Mouse (Mus musculus): Measurements from ENCODE around the gene Pip4p1.
"Not testable (repeated sequence)": the region's sequence is repeated elsewhere in the genome, so short reads cannot be mapped to it uniquely, and the experiment has no call there.

Pip4p1 gene

DNA sequence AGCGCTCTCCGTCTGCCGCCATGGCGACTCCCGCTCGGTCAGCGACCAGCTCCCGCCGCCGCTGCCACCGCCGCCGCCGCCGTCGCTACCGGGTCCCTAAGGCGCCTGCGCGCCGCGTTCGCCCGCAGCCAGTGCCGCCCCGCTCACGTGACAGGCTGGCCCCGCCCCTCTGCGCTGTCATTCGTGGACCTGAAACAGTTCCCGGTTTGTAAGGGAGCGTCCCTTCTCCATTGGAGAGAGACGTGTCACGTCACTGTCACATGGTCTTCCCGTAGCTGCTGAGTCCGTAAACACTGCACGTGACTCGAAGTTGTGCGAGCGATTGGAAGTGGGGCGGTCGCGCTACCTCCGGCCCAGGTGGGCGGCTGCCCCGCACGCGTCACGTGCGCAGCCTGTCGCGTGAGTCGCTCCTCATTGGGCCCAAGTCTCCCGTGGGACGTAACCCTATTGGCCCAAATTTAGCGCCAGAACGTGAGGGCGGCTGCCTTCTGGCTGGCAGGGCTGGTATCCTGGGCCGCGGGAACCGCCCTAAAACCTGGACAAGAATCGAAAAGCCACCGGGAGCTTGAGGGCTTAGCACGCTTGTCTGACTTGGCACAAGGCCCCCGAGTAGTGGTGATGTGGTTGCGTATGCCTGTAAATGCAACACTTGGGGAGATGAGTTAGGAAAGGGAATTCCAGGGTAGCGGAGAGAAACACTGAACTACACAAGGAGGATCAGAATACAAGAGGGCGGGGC, at the start of gene Pip4p1, which contains the start of gene Pnp:
TSS of gene Pip4p1 (minus strand) at position 103 of the 739 bp plus-strand sequence.
TSS of gene Pnp (plus strand) at position 329 of the 739 bp plus-strand sequence.
- DNase-seq, result peak; percentile 99 to 100

DNA sequence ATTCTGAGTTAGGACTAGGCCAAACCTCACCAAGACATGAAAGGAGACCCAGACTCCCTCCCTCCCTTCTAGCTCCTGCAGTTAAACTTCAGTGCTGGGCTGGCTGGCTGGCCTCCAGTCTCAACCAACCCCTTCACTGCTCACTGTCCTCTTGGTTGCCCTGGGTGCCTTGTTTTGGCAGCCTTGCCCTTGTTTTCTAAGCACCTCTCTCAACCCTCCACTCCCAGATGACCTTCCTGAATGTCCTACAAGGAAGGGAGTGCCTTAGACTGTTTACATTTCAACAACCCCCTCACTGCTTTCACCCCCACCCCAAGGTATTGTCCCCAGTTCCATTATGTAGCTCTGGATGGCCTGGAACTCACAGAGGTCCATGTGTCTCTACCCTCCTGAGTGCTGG, 49.0 kb upstream of the Pip4p1 start:
- no peak for DNase-seq

DNA sequence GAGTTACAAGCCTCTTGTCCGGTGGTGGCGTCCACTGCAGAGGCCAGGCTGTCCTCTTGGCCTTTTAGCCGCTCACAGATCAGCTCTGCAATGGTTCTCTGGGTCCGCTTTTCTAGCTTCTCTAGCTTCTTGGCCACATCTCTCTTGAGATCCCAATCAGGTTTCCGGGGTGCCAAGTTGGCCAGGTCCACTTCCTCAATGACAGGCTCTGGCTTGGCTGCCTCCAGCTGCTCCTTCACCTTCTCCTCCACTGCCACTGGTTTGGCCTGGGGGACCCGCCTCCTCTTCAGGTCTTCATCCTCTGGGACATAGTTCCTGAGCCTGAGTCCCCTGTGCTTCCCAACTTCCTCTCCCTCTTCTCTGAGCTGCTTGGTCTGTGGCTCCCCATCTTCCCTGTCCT, 47.8 kb upstream of the Pip4p1 start:
- not testable (repeated sequence) for DNase-seq

DNA sequence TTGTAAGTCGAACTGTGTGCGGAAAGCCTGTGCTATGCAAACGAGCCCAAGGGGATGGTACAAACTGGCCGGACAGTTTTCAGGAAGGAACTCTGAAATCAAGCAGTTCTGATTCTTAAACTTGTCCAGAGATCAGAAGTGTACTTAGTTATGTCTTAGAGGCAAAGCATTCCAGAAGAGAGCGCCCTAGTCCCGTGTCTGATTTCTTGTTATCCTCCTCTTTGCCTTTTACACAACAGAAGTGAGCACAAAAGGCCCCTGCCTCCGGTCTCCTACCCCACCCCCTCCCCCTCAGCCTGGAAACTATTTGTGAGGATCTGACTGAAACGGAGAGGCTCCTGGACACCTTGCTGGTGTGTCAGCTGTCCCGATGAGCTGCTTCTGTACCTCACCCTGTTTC, 46.0 kb upstream of the Pip4p1 start:
- DNase-seq, result no peak

DNA sequence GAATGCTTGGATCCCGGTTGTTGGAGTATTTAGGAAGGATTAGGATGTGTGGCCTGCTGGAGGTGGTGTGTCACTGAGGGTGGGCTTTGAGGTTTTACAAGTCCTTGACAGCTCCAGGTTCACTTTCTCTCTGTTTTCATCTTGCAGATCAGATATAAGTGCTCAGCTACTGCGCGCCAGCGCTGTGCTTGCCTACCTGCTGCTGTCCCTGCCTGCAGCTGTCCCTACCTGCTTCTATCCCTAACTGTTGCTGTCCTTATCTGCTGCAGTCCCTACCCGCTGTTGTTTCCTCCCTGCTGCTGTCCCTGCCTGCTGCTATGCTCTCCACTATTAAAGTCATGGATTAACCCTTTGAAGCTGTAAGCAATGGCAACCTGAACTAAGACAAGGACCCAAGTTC, 44.3 kb upstream of the Pip4p1 start:
- no peak for DNase-seq

DNA sequence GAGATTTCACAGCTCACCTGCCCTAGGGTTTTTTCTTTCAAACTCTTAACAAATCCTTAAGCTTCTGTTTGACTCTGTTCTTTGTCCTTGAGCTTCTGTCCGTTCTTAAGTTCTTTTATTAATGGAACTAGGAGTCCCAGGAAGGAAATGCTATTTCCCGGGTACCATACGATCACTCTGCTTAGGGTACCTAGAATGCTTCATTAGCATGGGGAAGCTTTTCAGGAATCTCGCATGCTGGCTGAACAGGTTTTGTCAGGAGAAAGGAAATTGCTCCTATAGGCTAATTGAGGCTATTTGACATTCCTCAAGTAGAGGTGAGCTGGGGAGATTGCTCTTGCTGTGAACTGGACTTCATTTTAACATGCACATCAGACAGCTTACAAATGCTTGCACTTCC, 43.0 kb upstream of the Pip4p1 start:
- DNase-seq, result no peak

DNA sequence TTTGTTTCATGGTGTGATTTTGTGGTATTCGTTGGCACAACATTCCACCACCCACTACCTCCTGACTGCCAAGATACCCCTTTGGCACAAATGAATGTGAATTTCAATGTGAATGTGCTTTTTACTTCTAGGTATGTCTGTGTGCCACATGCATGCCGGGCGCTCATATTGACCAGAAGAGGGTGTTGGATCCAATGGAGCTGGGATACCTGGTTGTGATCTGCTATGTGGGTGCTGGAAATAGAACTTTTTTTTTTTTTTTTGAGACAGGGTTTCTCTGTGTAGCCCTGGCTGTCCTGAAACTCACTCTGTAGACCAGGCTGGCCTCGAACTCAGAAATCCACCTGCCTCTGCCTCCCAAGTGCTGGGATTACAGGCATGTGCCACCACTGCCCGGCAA, 42.4 kb upstream of the Pip4p1 start:
- DNase-seq, result not testable (repeated sequence)

DNA sequence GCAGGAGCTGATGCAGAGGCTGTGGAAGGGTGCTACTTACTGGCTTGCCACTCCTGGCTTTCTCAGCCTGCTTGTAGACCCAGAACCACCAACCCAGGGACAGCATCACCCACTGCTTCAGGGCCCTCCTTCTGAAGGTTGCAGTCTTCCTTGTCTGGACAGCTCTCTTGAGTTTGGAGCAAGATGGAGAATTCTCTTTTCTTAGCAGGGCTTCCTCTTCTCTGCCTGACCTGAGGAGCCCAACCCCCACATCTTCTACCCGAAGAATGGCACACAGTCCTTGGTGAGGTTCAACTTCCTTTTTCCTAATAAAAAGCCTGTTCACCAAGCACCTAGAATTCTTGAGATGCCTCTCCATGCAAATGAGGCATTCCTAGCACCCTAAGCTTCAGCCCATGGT, 40.2 kb upstream of the Pip4p1 start:
- DNase-seq, result no peak

DNA sequence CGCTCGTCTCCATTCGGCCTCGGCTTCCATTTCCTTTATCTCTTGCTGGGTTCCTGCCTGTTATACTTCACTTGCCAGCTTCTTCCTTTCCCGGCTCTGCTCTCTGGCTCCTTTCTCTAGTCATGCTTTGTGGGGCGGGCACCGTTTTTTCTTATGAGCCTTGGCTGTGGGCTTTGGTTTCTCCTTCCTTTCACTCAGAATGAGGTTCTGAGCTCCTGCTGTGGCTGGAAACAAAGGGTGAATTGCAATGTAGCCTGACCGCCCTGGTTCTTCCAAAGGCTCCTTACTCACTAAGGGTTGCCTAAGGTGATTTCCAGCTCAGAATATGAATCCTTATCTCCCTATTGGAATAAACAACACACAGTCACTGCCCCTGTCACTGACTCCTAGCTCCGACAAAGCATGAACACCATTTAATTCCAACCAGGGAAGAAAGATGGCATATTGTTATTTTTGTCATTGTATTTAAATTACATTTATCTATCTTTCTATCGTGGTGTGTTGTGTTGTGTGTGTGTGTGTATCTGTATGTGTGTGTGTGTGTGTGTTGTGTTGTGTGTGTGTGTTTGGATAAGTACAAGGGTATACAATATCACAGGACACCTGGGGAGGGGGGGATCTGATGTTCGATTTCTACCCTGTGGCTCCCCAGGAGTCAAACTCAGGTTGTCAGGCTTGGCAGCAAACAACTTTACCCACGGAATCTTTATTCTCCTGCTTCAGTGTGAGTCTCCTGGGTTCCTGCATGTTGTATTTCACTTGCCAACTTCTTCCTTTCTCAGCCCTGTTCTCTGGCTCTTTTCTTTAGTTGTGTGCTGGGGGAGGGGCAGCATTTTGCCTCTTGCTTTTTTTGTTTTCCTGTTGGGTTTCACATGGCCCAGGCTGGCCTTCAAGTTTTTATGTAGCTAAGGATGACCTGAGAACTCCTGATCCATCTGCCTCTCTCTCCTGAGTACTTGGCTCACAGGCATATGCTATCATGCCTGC, 39.2 kb upstream of the Pip4p1 start:
- DNase-seq, result peak; percentile 35 to 48

DNA sequence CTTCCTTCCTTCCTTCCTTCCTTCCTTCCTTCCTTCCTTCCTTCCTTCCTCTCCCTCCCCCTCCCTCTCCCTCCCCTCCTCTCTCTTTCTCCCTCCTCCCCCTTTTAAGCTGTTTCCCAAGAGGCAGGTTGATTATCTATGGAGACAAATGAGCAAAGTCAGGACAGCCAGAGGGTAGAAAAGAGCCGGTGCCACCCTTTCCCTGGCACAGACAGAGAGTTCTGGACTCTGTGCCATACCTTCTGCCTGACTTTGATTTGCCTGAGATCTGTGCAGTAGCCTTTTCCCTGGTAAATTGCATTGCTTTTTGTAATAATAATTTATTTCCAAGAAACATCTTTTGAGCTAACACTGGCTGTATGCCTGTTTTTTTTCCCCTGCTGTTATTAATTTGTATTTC, 38.4 kb upstream of the Pip4p1 start:
- peak in 1 of 2 experiments; percentile 10 for DNase-seq

DNA sequence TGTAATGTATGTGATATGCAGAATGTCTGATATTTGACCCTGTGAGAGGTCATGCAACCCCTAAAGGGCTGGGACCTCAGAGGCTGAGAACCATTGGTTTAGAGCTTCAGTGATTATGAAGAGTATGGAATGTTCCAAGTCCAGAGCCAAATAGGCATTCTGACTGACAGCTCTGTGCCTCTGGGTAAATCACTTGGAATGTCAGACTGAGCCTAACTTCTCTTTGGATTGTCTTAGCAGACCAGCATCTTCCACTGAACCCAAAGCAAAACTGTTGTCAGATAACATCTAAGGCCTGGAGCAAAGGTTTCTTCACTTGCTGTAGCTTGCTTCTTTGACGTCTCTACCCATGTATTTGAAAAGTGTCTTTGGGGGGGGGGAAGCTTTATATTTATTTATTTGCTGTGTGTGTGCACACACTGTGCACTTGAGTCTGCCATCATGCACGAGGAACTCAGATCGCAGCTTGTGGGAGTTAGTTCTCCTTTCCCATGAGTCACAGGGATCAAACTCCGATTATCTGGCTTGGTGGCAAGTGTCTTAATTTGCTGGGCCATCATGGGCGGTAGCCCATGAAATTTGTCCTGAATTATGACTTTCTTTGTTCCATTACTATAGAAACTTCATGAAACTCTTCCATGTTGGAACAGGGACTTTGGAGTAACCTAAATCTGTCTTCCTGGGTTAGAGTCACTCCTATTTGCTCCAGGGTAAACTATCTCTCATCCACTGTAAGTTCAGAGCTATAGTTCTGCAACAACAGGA, 37.7 kb upstream of the Pip4p1 start:
- DNase-seq, result no peak

DNA sequence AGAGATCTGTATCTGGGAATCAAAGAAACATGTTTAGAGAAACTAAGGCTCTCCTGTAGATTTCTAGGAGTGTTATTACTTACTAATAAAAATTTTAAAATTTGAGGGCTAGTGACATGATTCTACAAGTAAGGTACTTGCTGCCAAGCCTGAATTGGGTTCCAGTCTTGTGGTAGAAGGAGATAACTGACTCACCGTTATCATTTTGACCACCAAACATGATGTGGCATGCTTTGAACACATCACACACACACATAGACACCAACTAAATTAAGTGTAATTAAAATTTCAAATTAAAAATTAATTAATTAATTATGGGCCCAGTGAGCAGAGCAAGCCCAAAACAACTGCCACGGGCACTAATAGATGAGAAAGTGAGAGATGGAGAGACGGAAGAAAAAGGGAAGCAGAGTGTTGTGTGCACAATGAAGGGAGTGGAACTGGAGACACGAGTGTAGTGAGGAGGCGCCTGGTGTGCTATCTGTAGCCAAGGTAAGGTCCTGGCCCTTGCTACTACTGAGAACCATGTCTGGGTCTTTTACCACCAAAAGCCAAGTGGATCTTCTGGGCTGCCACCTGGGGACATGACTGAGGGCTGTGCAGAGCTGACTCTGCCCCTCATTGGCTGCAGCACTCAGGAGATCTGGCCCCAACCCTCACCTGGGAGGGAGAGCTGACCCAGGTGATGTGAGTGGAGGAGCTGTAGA, 27.8 kb upstream of the Pip4p1 start:
- not testable (repeated sequence) for DNase-seq

DNA sequence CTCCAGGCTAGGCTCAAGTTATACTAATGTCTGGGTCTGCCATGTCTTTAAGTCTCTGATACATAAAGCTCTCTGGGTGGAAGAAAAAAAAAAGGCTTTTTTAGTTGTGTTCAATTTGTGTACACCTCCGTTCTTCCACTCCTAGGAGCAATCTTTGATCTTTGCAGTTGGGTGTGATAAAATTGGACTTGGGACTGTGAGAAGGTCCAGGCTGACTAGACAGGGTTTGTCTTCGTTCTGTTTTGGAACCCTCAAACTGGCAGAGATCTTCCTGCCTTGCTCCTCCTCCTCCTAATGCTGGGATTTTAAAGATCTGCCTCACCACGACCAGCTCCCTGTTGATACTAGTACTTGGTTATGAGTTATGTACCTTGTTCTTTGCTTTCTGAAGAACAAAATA, 26.5 kb upstream of the Pip4p1 start:
- DNase-seq, result not testable (repeated sequence)

DNA sequence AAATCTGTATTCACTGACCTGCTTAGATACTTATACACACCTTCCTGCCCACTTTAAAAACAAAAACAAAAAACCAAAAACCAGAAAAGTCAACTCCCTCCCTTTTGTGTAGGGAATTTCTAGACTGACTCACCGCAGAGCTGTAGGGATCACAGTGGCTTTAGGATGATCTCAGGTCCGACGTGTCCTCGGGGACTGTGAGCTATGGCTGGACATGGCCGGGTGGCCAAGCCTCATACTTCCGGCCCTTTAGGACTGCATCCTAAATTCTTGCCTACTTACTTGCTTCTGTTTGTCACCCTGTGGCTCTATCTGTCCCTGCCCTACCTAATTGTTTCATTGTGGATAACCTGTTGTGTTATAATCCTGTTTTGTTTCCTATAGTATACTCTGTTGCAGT, 26.1 kb upstream of the Pip4p1 start:
- not testable (repeated sequence) for DNase-seq

DNA sequence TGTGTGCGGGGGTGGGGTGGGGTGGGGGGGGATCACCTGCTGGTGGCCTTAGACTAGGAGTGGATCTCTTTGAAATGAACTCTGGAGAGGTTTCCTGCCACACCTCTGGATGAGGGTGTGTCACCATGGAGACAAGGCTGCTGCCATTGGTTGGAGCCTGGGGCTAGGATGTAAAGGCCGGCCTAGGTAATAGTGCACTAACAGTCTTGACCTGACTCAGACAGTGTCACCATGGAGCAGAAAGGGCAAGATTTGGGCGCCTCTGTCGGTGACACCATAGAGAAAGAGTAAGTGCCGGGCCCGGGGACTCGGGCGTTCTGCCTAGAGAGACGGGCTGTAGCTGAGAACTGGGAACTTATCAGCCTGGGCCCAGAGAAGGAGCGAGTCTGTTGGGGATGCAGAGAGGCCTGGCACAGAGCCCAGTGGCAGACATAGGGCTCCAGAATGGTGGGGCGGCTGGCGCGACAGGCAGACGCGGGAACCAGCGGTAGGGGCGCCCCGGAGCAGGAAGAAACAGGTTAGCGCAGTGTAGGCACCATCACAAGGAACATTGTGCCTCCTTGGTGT, 25.4 kb upstream of the Pip4p1 start, which contains the start of gene Pnp2:
TSS of gene Pnp2 (plus strand) at position 51 of the 567 bp plus-strand sequence.
- peak; percentile 60 to 67 for DNase-seq

DNA sequence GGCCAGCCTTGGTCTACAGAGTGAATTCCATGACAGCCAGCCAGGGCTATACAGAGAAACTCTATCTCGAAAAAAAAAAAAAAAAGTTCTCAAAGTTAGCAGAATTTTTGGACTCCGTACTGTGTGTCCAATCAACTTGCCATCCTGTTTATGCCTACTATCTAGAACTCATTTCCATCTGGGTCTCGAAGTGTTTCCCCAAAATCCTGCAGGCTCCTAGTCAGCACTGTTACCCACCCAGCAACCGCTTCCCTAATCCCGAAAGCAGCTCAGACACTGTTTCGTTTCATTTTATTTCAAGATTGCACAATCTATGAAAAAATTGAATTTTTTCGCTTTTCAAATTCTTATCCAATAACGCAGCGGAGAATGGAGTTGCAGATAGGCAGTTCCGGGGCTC, 24.8 kb upstream of the Pip4p1 start:
- DNase-seq, result no peak

DNA sequence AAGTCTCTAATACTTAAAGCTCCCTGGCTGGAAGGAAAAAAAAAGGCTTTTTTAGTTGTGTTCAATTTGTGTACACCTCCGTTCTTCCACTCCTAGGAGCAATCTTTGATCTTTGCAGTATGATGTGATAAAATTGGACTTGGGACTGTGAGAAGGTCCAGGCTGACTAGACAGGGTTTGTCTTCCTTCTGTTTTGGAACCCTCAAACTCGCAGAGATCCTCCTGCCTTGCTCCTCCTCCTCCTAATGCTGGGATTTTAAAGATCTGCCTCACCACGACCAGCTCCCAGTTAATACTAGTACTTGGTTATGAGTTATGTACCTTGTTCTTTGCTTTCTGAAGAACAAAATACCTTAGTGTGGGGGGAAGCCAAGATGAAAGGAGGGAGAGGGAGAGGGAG, 14.9 kb upstream of the Pip4p1 start:
- DNase-seq, result not testable (repeated sequence)

DNA sequence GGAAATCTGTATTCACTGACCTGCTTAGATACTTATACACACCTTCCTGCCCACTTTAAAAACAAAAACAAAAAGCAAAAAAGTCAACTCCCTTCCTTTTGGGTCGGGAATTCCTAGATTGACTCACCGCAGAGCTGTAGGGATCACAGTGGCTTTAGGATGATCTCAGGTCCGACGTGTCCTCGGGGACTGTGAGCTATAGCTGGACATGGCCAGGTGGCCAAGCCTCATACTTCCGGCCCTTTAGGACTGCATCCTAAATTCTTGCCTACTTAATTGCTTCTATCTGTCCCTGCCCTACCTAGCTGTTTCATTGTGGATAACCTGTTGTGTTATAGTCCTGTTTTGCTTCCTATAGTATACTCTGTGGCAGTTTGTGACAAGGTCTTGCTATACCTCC, 14.4 kb upstream of the Pip4p1 start:
- DNase-seq, result not testable (repeated sequence)

DNA sequence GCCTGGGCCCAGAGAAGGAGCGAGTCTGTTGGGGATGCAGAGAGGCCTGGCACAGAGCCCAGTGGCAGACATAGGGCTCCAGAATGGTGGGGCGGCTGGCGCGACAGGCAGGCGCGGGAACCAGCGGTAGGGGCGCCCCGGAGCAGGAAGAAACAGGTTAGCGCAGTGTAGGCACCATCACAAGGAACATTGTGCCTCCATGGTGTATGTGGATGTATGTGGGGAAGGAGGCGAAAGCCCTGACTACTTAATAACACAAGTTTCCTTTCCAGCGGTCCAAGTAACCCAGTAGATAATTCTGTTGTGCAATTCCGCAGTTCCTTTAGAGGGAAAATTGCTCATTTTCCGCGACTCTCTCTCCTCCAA, 14.0 kb upstream of the Pip4p1 start:
- DNase-seq, result not testable (repeated sequence)

DNA sequence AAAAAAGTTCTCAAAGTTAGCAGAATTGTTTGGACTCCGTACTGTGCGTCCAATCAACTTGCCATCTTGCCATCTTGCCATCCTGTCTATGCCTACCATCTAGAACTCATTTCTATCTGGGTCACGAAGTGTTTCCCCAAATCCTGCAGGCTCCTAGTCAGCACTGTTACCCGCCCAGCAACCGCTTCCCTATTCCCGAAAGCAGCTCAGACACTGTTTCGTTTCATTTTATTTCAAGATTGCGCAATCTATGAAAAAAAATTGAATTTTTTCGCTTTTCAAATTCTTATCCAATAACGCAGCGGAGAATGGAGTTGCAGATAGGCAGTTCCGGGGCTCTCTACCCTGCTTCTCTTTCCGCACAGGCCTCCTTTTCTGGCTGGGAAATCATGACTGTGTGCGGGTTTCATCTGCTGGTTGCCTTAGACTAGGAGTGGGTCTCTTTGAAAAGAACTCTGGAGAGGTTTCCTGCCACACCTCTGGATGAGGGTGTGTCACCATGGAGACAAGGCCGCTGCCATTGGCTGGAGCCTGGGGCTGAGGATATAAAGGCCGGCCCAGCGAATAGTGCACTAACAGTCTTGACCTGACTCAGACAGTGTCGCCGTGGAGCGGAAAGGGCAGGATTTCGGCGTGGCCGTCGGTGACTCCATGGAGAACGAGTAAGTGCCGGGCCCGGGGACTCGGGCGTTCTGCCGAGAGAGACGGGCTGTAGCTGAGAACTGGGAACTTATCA, 13.4 kb upstream of the Pip4p1 start, which contains the start of gene Gm49342:
TSS of gene Gm49342 (plus strand) at position 586 of the 736 bp plus-strand sequence.
- DNase-seq, result peak; percentile 90 to 92

DNA sequence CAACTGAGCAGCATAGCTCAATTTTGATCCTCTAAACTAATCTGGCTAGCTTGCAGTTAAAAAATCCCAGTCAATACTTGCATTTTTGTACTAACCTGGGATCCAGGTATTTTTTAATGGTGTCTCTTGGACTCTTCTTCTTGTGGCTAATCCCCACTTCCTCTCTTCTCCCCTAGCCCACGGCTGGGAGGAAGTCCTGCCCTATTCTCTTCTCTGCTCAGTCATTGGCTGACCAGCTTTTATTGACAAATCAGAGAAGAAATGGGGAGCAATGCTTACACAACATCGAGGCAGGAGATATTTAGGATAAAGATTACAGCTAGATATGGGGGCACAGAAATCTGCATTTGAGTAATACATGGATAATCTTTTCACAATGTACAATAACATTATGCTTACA, 8.3 kb upstream of the Pip4p1 start:
- no peak for DNase-seq
